Mouse (Mus musculus): ENCODE measurements around the gene Swap70.

GRCm38 (mm10) chr7:110248677-110249076, 27.2 kb downstream of the Swap70 start:
- TF ChIP-seq POLR2A (IDR thresholded peaks at IDR 0.05; ENCODE audit: borderline replicate concordance, extremely low read depth, low read depth, low read length) (no peak), CTCF (IDR thresholded peaks at IDR 0.05; ENCODE audit: insufficient read depth, low read length) (no peak)
